Mouse (Mus musculus) brown adipose tissue, adult 24 weeks (tissue): Measurements from ENCODE around the gene Trim13. TPM values are rescaled to one million over a fixed set of nuclear protein-coding genes. Genes with fewer than 3 reads are reported as not detected.
"Not testable (repeated sequence)": the region's sequence is repeated elsewhere in the genome, so short reads cannot be mapped to it uniquely, and the experiment has no call there.

Experiments
- H3K27ac ChIP-seq: fragments of 200-500 bp; replicated peaks from 2 replicates; pipeline ENCODE4 v1.5.1; 2012; ENCODE audit warnings: low read depth, mild to moderate bottlenecking, low read length
- H3K4me1 ChIP-seq: fragments of 200-500 bp; 2 replicates; pipeline ENCODE4 v1.6.1; 2012; ENCODE audit warnings: low read length, mixed read lengths; ENCODE audit not compliant: control insufficient read depth, insufficient read depth, insufficient read length
- H3K4me3 ChIP-seq: fragments of 200-500 bp; 2 replicates; pipeline ENCODE4 v1.5.1; 2012; ENCODE audit warnings: low read depth, mild to moderate bottlenecking, low read length, moderate library complexity; ENCODE audit not compliant: insufficient read depth
- polyA plus RNA-seq: library from polyadenylated mRNA; stranded (reverse); fragments of >200 nt; gene quantifications from 2 replicates; pipeline ENCODE4 v1.2.4, GENCODE M21; 2012; ENCODE audit not compliant: missing spikeins, insufficient read depth, insufficient read length

Gene Trim13
- polyA plus RNA-seq, 1 experiment: 5.8 TPM

- Histone ChIP-seq H3K27ac (no peak overlapping the region; the same call in 1 of the 2 replicates), H3K4me3 (peak overlapping the region; percentile 92), H3K4me1 (peaks cover 7% of the 10 kb centered on the region; the same call in 1 of the 2 replicates)
These were observed 1.2 kb downstream of the Trim13 start for GRCm38 (mm10) chr14:61599057-61599806.

GRCm38 (mm10) chr14:61601348-61601747 lies 3.3 kb downstream of the Trim13 start:
- no peak overlapping the region for H3K27ac ChIP-seq
- no peak overlapping the region for H3K4me3 ChIP-seq
- peaks cover 7% of the 10 kb centered on the region; the same call in 1 of the 2 replicates for H3K4me1 ChIP-seq

- H3K27ac ChIP-seq: no peak overlapping the region
- peaks cover 7% of the 10 kb centered on the region; the same call in 1 of the 2 replicates for H3K4me1 ChIP-seq
- no peak overlapping the region for H3K4me3 ChIP-seq
These were observed 5.2 kb downstream of the Trim13 start for GRCm38 (mm10) chr14:61603069-61603755.

GRCm38 (mm10) chr14:61604081-61604480 lies 6.0 kb downstream of the Trim13 start:
- Histone ChIP-seq H3K4me1 (peaks cover 7% of the 10 kb centered on the region; the same call in 1 of the 2 replicates), H3K27ac (no peak overlapping the region), H3K4me3 (no peak overlapping the region)

- not testable (repeated sequence) for H3K4me3 ChIP-seq, H3K27ac ChIP-seq, H3K4me1 ChIP-seq
These were observed 8.0 kb downstream of the Trim13 start for GRCm38 (mm10) chr14:61606088-61606487.

- no peaks in the 10 kb centered on the region for H3K4me1 ChIP-seq
- no peak within 1 kb of the TSS for H3K27ac ChIP-seq
- H3K4me3 ChIP-seq: no peak within 1 kb of the TSS
These were observed 9.1 kb downstream of the Trim13 start, which contains the start of gene Kcnrg for GRCm38 (mm10) chr14:61607157-61607556. TSS of gene Kcnrg (plus strand) at chr14:61607457.

GRCm38 (mm10) chr14:61611766-61612165 lies 13.7 kb downstream of the Trim13 start:
- no peak overlapping the region for H3K27ac ChIP-seq
- no peak overlapping the region for H3K4me3 ChIP-seq
- H3K4me1 ChIP-seq: no peaks in the 10 kb centered on the region

- Histone ChIP-seq H3K4me3 (no peak overlapping the region), H3K27ac (no peak overlapping the region)
These were observed 15.3 kb downstream of the Trim13 start for GRCm38 (mm10) chr14:61613319-61613718.

GRCm38 (mm10) chr14:61620371-61620770 lies 22.3 kb downstream of the Trim13 start:
- H3K4me3 ChIP-seq: no peak overlapping the region
- no peak overlapping the region for H3K27ac ChIP-seq
- no peaks in the 10 kb centered on the region for H3K4me1 ChIP-seq

More at GRCm38 (mm10) chr14:61613319-61613718, 15.3 kb downstream of the Trim13 start:
- H3K4me1 ChIP-seq: no peaks in the 10 kb centered on the region

GRCm38 (mm10) chr14:61635969-61636368 lies 37.9 kb downstream of the Trim13 start:
- Histone ChIP-seq H3K4me1 (no peaks in the 10 kb centered on the region), H3K27ac (peak overlapping the region; percentile 21), H3K4me3 (no peak overlapping the region)

- Histone ChIP-seq H3K27ac (no peak overlapping the region), H3K4me1 (no peaks in the 10 kb centered on the region), H3K4me3 (no peak overlapping the region)
These were observed 44.6 kb downstream of the Trim13 start for GRCm38 (mm10) chr14:61642668-61643067.

- H3K4me3 ChIP-seq: no peak overlapping the region
- H3K27ac ChIP-seq: no peak overlapping the region
- H3K4me1 ChIP-seq: no peaks in the 10 kb centered on the region
These were observed 47.5 kb downstream of the Trim13 start for GRCm38 (mm10) chr14:61645547-61645946.

- peak overlapping the region; percentile 79 for H3K27ac ChIP-seq
- H3K4me1 ChIP-seq: no peaks in the 10 kb centered on the region
These were observed 49.3 kb downstream of the Trim13 start for GRCm38 (mm10) chr14:61647182-61647880.

GRCm38 (mm10) chr14:61647881-61648684 lies 50.0 kb downstream of the Trim13 start:
- Histone ChIP-seq H3K4me3 (peak overlapping the region; percentile 82), H3K4me1 (no peaks in the 10 kb centered on the region), H3K27ac (peak overlapping the region; percentile 79)

More at GRCm38 (mm10) chr14:61647182-61647880, 49.3 kb downstream of the Trim13 start:
- peak overlapping the region; percentile 82 for H3K4me3 ChIP-seq
